Comparison of ENCODE assay signal across 7 mouse cellular contexts in the genomic region with DNA sequence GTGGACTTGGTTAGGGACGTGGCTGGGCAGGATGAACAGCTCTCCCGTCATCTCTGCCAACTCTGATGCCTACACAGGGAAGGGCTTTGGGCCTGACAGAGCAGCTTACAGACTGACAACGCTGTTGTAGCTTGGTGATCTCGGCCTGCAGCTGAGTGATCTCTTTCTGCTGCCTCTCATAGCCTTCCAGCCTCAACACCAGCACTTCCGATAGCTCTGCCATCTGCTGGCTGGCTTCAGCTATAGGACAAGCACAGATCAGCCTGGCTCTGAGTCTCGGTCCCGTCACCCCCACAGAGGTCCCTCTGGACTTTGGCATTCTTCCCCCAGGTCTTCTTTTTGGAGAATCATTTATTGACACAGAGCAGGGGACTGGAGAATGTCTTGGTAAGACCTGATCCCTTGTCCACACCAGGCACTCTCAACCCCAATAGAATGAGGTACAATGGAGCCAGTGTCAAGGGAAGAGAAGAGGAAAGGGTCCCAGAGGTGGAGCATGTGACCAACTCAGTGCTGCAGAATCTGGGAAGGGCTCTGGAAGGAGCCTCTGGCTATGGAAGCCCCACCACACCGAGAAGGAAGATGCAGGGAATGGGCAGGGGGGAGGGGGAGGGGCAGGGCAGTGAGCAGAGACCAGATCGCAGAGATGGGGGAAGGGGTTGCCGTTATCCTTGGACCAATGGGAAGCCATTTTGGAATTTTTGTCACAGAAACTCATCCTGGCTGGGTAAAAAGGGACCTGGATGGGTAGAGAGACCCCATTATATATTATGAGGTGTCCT. TPM values are rescaled to one million over a fixed set of nuclear protein-coding genes. Genes with fewer than 3 reads are reported as not detected.
A peak's percentile ranks its signal among the peaks of the same experiment; 100 is the strongest.
DNase-seq lines count a peak whose midpoint lies in the region; ATAC-seq and TF ChIP-seq lines count a peak whose summit lies in the region.

No protein-coding gene starts in this region.

- no peak overlapping the region for H3K9ac ChIP-seq in CH12.LX (ENCODE audit: insufficient read depth, low read depth)
- H3K9ac ChIP-seq in hindbrain, embryonic 11.5 days (ENCODE audit: low read depth, low read length): peak overlapping the region; percentile 31; the same call in 1 of the 2 replicates

- peak overlapping the region; percentile 53; the same call in 1 of the 2 replicates for H3K27ac ChIP-seq in layer of hippocampus, adult 2 months
- no peak overlapping the region for H3K27ac ChIP-seq in CH12.LX (ENCODE audit: insufficient read depth, low read depth)
- no peak overlapping the region for H3K27ac ChIP-seq in hindbrain, embryonic 11.5 days (ENCODE audit: low read depth, low read length)

- peaks cover 3% of the 10 kb centered on the region for H3K9me3 ChIP-seq in CH12.LX (replicated peaks; ENCODE audit: low read length)
- no peaks in the 10 kb centered on the region for H3K9me3 ChIP-seq in hindbrain, embryonic 11.5 days (ENCODE audit: control insufficient read depth, low read length)

- ATAC-seq in hindbrain, embryonic 11.5 days (ENCODE audit: low FRiP score): no peak
- no peak for ATAC-seq in granulocyte monocyte progenitor cell, adult 5-6 weeks (replicated peaks; ENCODE audit: poor library complexity, severe bottlenecking)

- H3K36me3 ChIP-seq in CH12.LX (replicated peaks in 1 of 2; ENCODE audit: control insufficient read depth in 1 of 2, insufficient read depth in 1 of 2, low read length in 1 of 2): no peaks in the 10 kb centered on the region
- no peaks in the 10 kb centered on the region for H3K36me3 ChIP-seq in hindbrain, embryonic 11.5 days (ENCODE audit: control insufficient read depth, insufficient read depth, low read length)

- in situ Hi-C loops in CH12.LX (cut with MboI; ENCODE audit: low pct_ligation_motif_present, low pct_unique_long_range_greater_than_20kb, low sequenced_read_pairs): no loop called here

- peak; percentile 74 for TF ChIP-seq CTCF in layer of hippocampus, adult 2 months (conservative IDR thresholded peaks at IDR 0.05)
- peak; percentile 16 to 75; a peak in 3 of 4 replicates for TF ChIP-seq CTCF in CH12.LX (conservative IDR thresholded peaks at IDR 0.05 in 1 of 2, IDR thresholded peaks at IDR 0.05 in 1 of 2; ENCODE audit: low read depth in 2 of 2, low read length in 2 of 2)

- no peak overlapping the region for H3K4me2 ChIP-seq in CH12.LX (ENCODE audit: insufficient read depth, low read depth, poor library complexity, severe bottlenecking)
- no peak overlapping the region for H3K4me2 ChIP-seq in hindbrain, embryonic 11.5 days (replicated peaks; ENCODE audit: low read depth, low read length)

- peaks cover 0 to 12% of the 10 kb centered on the region in 2 experiments; a peak in 2 of 4 replicates for H3K4me1 ChIP-seq in CH12.LX (ENCODE audit: control insufficient read depth in 1 of 2, insufficient read depth in 2 of 2)
- no peaks in the 10 kb centered on the region; the same call in 1 of the 2 replicates for H3K4me1 ChIP-seq in hindbrain, embryonic 11.5 days (replicated peaks; ENCODE audit: control insufficient read depth, insufficient read depth, low read length)

- dilution Hi-C loops in CH12.LX (cut with MboI; ENCODE audit: extremely low pct_ligation_motif_present, extremely low pct_unique_long_range_greater_than_20kb, low sequenced_read_pairs): no loop called here

- DNase-seq in layer of hippocampus, adult 2 months (ENCODE audit: low spot score in 2 of 2): peak in 1 of 2 experiments; percentile 39
- DNase-seq in layer of hippocampus, postnatal 36 days: no peak
- DNase-seq in CH12.LX (ENCODE audit: extremely low read depth) (no peak), R1 (ENCODE audit: low read depth, low spot score) (peak; percentile 55)
- DNase-seq in hindbrain, embryonic 11.5 days (ENCODE audit: low spot score): peak; percentile 40
- peak; percentile 63 for DNase-seq in retina, postnatal 1 day

- H3K79me2 ChIP-seq in CH12.LX (replicated peaks; ENCODE audit: control insufficient read depth, extremely low read depth, insufficient read depth, poor library complexity, severe bottlenecking): no peaks in the 10 kb centered on the region

- peaks cover 91% of the 10 kb centered on the region for H3K27me3 ChIP-seq in CH12.LX (replicated peaks)
- peaks cover 11% of the 10 kb centered on the region; the same call in 1 of the 2 replicates for H3K27me3 ChIP-seq in hindbrain, embryonic 11.5 days (ENCODE audit: control insufficient read depth, insufficient read depth, low read length)

- TF ChIP-seq RAD21 in CH12.LX (IDR thresholded peaks at IDR 0.05; ENCODE audit: low read depth, low read length): peak; percentile 25

- H3K4me3 ChIP-seq in layer of hippocampus, adult 2 months: no peak overlapping the region
- H3K4me3 ChIP-seq in CH12.LX (replicated peaks in 1 of 3; ENCODE audit: low read depth in 2 of 3, low read length in 2 of 3, poor library complexity in 1 of 3): no peak overlapping the region
- H3K4me3 ChIP-seq in hindbrain, embryonic 11.5 days (ENCODE audit: low read depth, low read length): no peak overlapping the region

- 37% methylated on average over 10 of the region's 10 CpGs for WGBS in hindbrain, embryonic 11.5 days

- no peak for TF ChIP-seq POLR2A in CH12.LX (IDR thresholded peaks at IDR 0.05; ENCODE audit: low read depth, low read length)

- no peak for TF ChIP-seq EP300 in CH12.LX (IDR thresholded peaks at IDR 0.05; ENCODE audit: low read length)

TF ChIP-seq in CH12.LX, 34 proteins besides CTCF, POLR2A, EP300 and RAD21:
- TF ChIP-seq NELFE (IDR thresholded peaks at IDR 0.05; ENCODE audit: low read depth, low read length): 0 out of 2 replicates have a peak, but pooled peaks have one; percentile 23
- TF ChIP-seq SMC3 (IDR thresholded peaks at IDR 0.05; ENCODE audit: low read depth, low read length): peak; percentile 54
- TF ChIP-seq TCF12 (IDR thresholded peaks at IDR 0.05; ENCODE audit: low read depth, low read length): 0 out of 2 replicates have a peak, but pooled peaks have one; percentile 23
- TF ChIP-seq ELF1 (IDR thresholded peaks at IDR 0.05; ENCODE audit: low read depth, low read length): peak; percentile 64
- TF ChIP-seq ZKSCAN1 (IDR thresholded peaks at IDR 0.05; ENCODE audit: borderline replicate concordance, low read depth, low read length): no peak

RNA-seq across cellular contexts. Expression of gene Hap1, which starts 3.7 kb away (rescaled TPM):
- 100 to 1,000 TPM; 169 to 174 TPM for total RNA-seq in layer of hippocampus, adult 2 months (2021)
- 100 to 1,000 TPM; 148 to 154 TPM for total RNA-seq in layer of hippocampus, postnatal 36 days (2021)
- total RNA-seq in CH12.LX (2012; rRNA removed): 0.21 and 0.34 TPM in 2 replicates
- total RNA-seq in CH12.LX (2014; rRNA removed): not detected in 2 replicates
- polyA plus RNA-seq in CH12.LX (2012; ENCODE audit: insufficient read length, low read depth): 0.22 TPM in 1 of 2 replicates, not detected in the other
- 12.0 and 12.8 TPM in 2 replicates for polyA plus RNA-seq in hindbrain, embryonic 11.5 days (2014; fragmentation: Nextera tagmentation; extraction: Ambion mirVana)
- total RNA-seq in granulocyte monocyte progenitor cell, adult 5-6 weeks (2014; fragmentation: Nextera tagmentation): not detected in 2 replicates
- not detected in 2 replicates for total RNA-seq in granulocyte monocyte progenitor cell, adult 5-6 weeks (2017)

RNA-seq across cellular contexts. Expression of gene Gast, which starts 18.1 kb away (rescaled TPM):
- total RNA-seq in layer of hippocampus, adult 2 months (2021): not detected
- total RNA-seq in layer of hippocampus, postnatal 36 days (2021): not detected
- not detected in 2 replicates for total RNA-seq in CH12.LX (2012; rRNA removed)
- not detected in 2 replicates for total RNA-seq in CH12.LX (2014; rRNA removed)
- polyA plus RNA-seq in CH12.LX (2012; ENCODE audit: insufficient read length, low read depth): not detected in 2 replicates
- polyA plus RNA-seq in hindbrain, embryonic 11.5 days (2014; fragmentation: Nextera tagmentation; extraction: Ambion mirVana): 1.1 TPM in 1 of 2 replicates, not detected in the other
- not detected in 2 replicates for total RNA-seq in granulocyte monocyte progenitor cell, adult 5-6 weeks (2014; fragmentation: Nextera tagmentation)
- not detected in 2 replicates for total RNA-seq in granulocyte monocyte progenitor cell, adult 5-6 weeks (2017)

RNA-seq across cellular contexts. Expression of gene Eif1, which starts 32.6 kb away (rescaled TPM):
- 100 to 1,000 TPM; 713 to 750 TPM for total RNA-seq in layer of hippocampus, adult 2 months (2021)
- total RNA-seq in layer of hippocampus, postnatal 36 days (2021): 100 to 1,000 TPM; 775 to 777 TPM
- total RNA-seq in CH12.LX (2012; rRNA removed) (249 and 265 TPM in 2 replicates), CH12.LX (2014; rRNA removed) (401 and 406 TPM in 2 replicates)
- polyA plus RNA-seq in CH12.LX (2012; ENCODE audit: insufficient read length, low read depth): 989 and 1,001 TPM in 2 replicates
- polyA plus RNA-seq in hindbrain, embryonic 11.5 days (2014; fragmentation: Nextera tagmentation; extraction: Ambion mirVana): 1,709 and 1,853 TPM in 2 replicates
- 716 and 727 TPM in 2 replicates for total RNA-seq in granulocyte monocyte progenitor cell, adult 5-6 weeks (2014; fragmentation: Nextera tagmentation)
- total RNA-seq in granulocyte monocyte progenitor cell, adult 5-6 weeks (2017): 109 and 139 TPM in 2 replicates

RNA-seq across cellular contexts. Expression of gene Jup, which starts 45.3 kb away (rescaled TPM):
- total RNA-seq in layer of hippocampus, adult 2 months (2021): 10 to 100 TPM; 34.1 to 35.6 TPM
- 10 to 100 TPM; 36.5 to 39.8 TPM for total RNA-seq in layer of hippocampus, postnatal 36 days (2021)
- total RNA-seq in CH12.LX (2012; rRNA removed): 0.92 and 1.1 TPM in 2 replicates
- total RNA-seq in CH12.LX (2014; rRNA removed): 0.34 and 0.68 TPM in 2 replicates
- 1.3 and 1.4 TPM in 2 replicates for polyA plus RNA-seq in CH12.LX (2012; ENCODE audit: insufficient read length, low read depth)
- 26.7 and 30.7 TPM in 2 replicates for polyA plus RNA-seq in hindbrain, embryonic 11.5 days (2014; fragmentation: Nextera tagmentation; extraction: Ambion mirVana)
- total RNA-seq in granulocyte monocyte progenitor cell, adult 5-6 weeks (2014; fragmentation: Nextera tagmentation): 4.8 and 6.7 TPM in 2 replicates
- total RNA-seq in granulocyte monocyte progenitor cell, adult 5-6 weeks (2017): 1.4 and 4.2 TPM in 2 replicates

Comparison
In these comparisons a context has a peak if more than half of its experiments do, and no peak if none do; other contexts are left out.
1. DNase-seq: peak in R1 (single experiment), hindbrain, embryonic 11.5 days (single experiment) and retina, postnatal 1 day (single experiment); none in layer of hippocampus, postnatal 36 days (0 of 2) and CH12.LX (single experiment).
2. RNA of gene Hap1, which starts 3.7 kb away (total RNA-seq): 169 to 174 TPM in layer of hippocampus, adult 2 months and 148 to 154 TPM in layer of hippocampus, postnatal 36 days; 0.21 to 0.34 TPM in CH12.LX and not detected in granulocyte monocyte progenitor cell, adult 5-6 weeks; every median in the first group is over 100 times any median in the second.